In genomic region chr4:131132201-131132600, GRCm38 (mm10) we compare ENCODE assay signal across 25 mouse cellular contexts.
"Had no signal": no experiment of that assay in that cellular context is flagged by ENCODE, and none has a peak within 500 bp of the region (broad histone marks: within the 10 kb centered on the region; RNA-seq: fewer than 3 reads in every experiment).

No protein-coding gene starts in this region.

- H3K9me3 ChIP-seq: heart, embryonic 13.5 days; heart, embryonic 15.5 days; hindbrain, embryonic 13.5 days; hindbrain, embryonic 15.5 days; limb, embryonic 13.5 days; limb, embryonic 15.5 days; liver, embryonic 12.5 days had no signal

- H3K36me3 ChIP-seq: heart, embryonic 13.5 days; heart, embryonic 15.5 days; hindbrain, embryonic 13.5 days; hindbrain, embryonic 15.5 days; limb, embryonic 13.5 days; limb, embryonic 15.5 days; liver, embryonic 12.5 days had no signal

- ATAC-seq: hindbrain, postnatal 0 days; intestine, embryonic 16.5 days; liver, embryonic 12.5 days had no signal

- H3K4me3 ChIP-seq: heart, adult 2 months; heart, embryonic 13.5 days; heart, embryonic 15.5 days; hindbrain, embryonic 13.5 days; hindbrain, embryonic 15.5 days; limb, embryonic 13.5 days; limb, embryonic 15.5 days; liver, embryonic 12.5 days had no signal

- H3K4me2 ChIP-seq: heart, embryonic 11.5 days; heart, embryonic 13.5 days; heart, embryonic 15.5 days; hindbrain, embryonic 13.5 days; hindbrain, embryonic 15.5 days; limb, embryonic 13.5 days; limb, embryonic 15.5 days; liver, embryonic 12.5 days had no signal

- DNase-seq: gastrocnemius, postnatal 14 days; gastrocnemius, postnatal 36 days; heart, adult 11 months; heart, adult 2 months; heart, postnatal 14 days; heart, postnatal 36 days; kidney, adult 11 months; kidney, adult 8-10 months; kidney, postnatal 14 days; kidney, postnatal 36 days; layer of hippocampus, adult 9-11 months; layer of hippocampus, postnatal 36 days; left cerebral cortex, postnatal 4 days had no signal

- H3K27me3 ChIP-seq: hindbrain, embryonic 15.5 days; limb, embryonic 13.5 days; limb, embryonic 15.5 days; liver, embryonic 12.5 days had no signal

- H3K4me1 ChIP-seq: heart, embryonic 15.5 days; hindbrain, embryonic 15.5 days; limb, embryonic 15.5 days; liver, embryonic 12.5 days had no signal

- H3K27ac ChIP-seq: heart, adult 2 months; heart, embryonic 13.5 days; heart, embryonic 15.5 days; hindbrain, embryonic 13.5 days; hindbrain, embryonic 15.5 days; hindbrain, postnatal 0 days; kidney, postnatal 0 days; limb, embryonic 13.5 days; limb, embryonic 15.5 days; liver, embryonic 12.5 days; liver, embryonic 14.5 days had no signal

- H3K9ac ChIP-seq: heart, embryonic 13.5 days; heart, embryonic 15.5 days; hindbrain, embryonic 13.5 days; hindbrain, embryonic 15.5 days; limb, embryonic 13.5 days; limb, embryonic 15.5 days; liver, embryonic 12.5 days; liver, embryonic 14.5 days had no signal
